Mouse (Mus musculus) ES-E14 (cell line): ENCODE data around the gene Prcc.

ENCODE experiments used
- CHD2 ChIP-seq: IDR thresholded peaks from 2 replicates; pipeline ENCODE4 v1.6.1; 2014; ENCODE audit warnings: mild to moderate bottlenecking, low read depth, low read length, inconsistent platforms
- HCFC1 ChIP-seq: IDR thresholded peaks from 2 replicates; pipeline ENCODE4 v1.6.1; 2012; ENCODE audit warnings: low read length, inconsistent platforms, borderline replicate concordance; ENCODE audit not compliant: insufficient read depth
- MAFK ChIP-seq: IDR thresholded peaks from 2 replicates; pipeline ENCODE4 v1.6.1; 2014; ENCODE audit warnings: mild to moderate bottlenecking, low read depth, low read length, inconsistent platforms; ENCODE audit not compliant: insufficient read depth

DNA sequence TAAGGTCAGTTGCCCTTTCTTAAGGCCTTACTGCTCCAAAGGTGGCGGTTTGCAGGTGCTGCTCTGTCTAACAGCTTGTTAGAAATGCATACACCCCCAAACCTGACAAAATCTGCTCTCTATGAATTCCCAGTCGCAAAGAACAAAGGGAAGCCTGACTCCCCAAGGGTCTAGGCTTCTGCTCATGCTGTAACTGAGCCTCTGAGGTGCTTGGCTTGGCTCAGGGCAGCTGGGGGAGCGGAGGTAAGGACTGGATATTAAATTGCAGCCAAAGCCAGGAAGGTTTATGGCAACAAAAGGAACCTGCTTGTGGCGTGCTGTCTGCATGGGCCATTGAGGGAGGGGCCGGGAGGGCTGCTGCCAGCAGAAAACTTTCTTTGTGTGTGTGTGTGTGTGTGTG, 18.4 kb upstream of the Prcc start:
- TF ChIP-seq CHD2 = no peak
- no peak for TF ChIP-seq MAFK
- TF ChIP-seq HCFC1 = no peak
